Mouse (Mus musculus) CH12.LX (cell line): Measurements from ENCODE around the gene Gmpr2. TPM values are rescaled to one million over a fixed set of nuclear protein-coding genes. Genes with fewer than 3 reads are reported as not detected.

Experiments used
- DNase-seq: peaks from one replicate; pipeline ENCODE4 v3.0.0-alpha.2; 2013; ENCODE audit errors: extremely low read depth
- H3K27ac ChIP-seq: 2 replicates; pipeline ENCODE4 v1.5.1; 2012; ENCODE audit warnings: low read depth, mild to moderate bottlenecking, control low read depth, moderate library complexity; ENCODE audit not compliant: insufficient read depth
- H3K27me3 ChIP-seq: replicated peaks from 2 replicates; pipeline ENCODE3; 2012; ENCODE audit warnings: inconsistent platforms
- H3K36me3 ChIP-seq, 2 experiments: replicated peaks in 1 of 2; 2 replicates each; pipeline versions ENCODE3 to v1.6.1; 2012; ENCODE audit warnings: inconsistent platforms in 1 of 2, low read length in 1 of 2, mild to moderate bottlenecking in 1 of 2, mixed read lengths in 1 of 2, moderate library complexity in 1 of 2; ENCODE audit not compliant: control insufficient read depth in 1 of 2, insufficient read depth in 1 of 2
- H3K4me1 ChIP-seq, 2 experiments: 2 replicates each; pipeline ENCODE4 v1.6.1; 2012; ENCODE audit warnings: inconsistent platforms in 1 of 2, moderate library complexity in 1 of 2; ENCODE audit not compliant: insufficient read depth in 2 of 2, control insufficient read depth in 1 of 2
- H3K4me2 ChIP-seq: 2 replicates; pipeline ENCODE4 v1.6.1; 2012; ENCODE audit warnings: low read depth, mild to moderate bottlenecking, control low read depth; ENCODE audit not compliant: poor library complexity, insufficient read depth, severe bottlenecking
- H3K4me3 ChIP-seq, 3 experiments: fragments of 150-350 bp in 1 of 3; sonication (generic) in 1 of 3; replicated peaks in 1 of 3; 2 replicates each; pipeline versions ENCODE3 to v1.5.1; 2011 to 2012; ENCODE audit warnings: low read depth in 2 of 3, low read length in 2 of 3, mild to moderate bottlenecking in 2 of 3, moderate library complexity in 2 of 3, control low read depth in 1 of 3, improper control_type of control experiment in 1 of 3, inconsistent platforms in 1 of 3, mixed read lengths in 1 of 3; ENCODE audit not compliant: poor library complexity in 1 of 3
- H3K79me2 ChIP-seq: replicated peaks from 2 replicates; pipeline ENCODE4 v1.6.1; 2012; ENCODE audit warnings: mild to moderate bottlenecking, moderate library complexity; ENCODE audit not compliant: control insufficient read depth, poor library complexity, insufficient read depth, severe bottlenecking; ENCODE audit errors: extremely low read depth
- H3K9ac ChIP-seq: 2 replicates; pipeline ENCODE4 v1.6.1; 2012; ENCODE audit warnings: low read depth, mild to moderate bottlenecking, control low read depth, moderate library complexity; ENCODE audit not compliant: insufficient read depth
- H3K9me3 ChIP-seq: replicated peaks from 2 replicates; pipeline ENCODE3; 2012; ENCODE audit warnings: low read length, inconsistent platforms, mixed read lengths
- CHD1 ChIP-seq: IDR thresholded peaks from 2 replicates; pipeline ENCODE4 v1.6.1; 2012; ENCODE audit warnings: low read depth, low read length, improper control_type of control experiment, inconsistent platforms
- CHD2 ChIP-seq: IDR thresholded peaks from 2 replicates; pipeline ENCODE4 v1.6.1; 2011; ENCODE audit warnings: low read length, improper control_type of control experiment
- E2F4 ChIP-seq: IDR thresholded peaks from 2 replicates; pipeline ENCODE4 v1.6.1; 2011; ENCODE audit warnings: low read depth, low read length, improper control_type of control experiment; ENCODE audit not compliant: insufficient replicate concordance
- ETS1 ChIP-seq: conservative IDR thresholded peaks from 2 replicates; pipeline ENCODE4 v1.6.1; 2012; ENCODE audit warnings: low read depth, mild to moderate bottlenecking, inconsistent platforms, low read length, improper control_type of control experiment, moderate library complexity
- JUND ChIP-seq: conservative IDR thresholded peaks from 2 replicates; pipeline ENCODE4 v1.6.1; 2011; ENCODE audit warnings: low read depth, low read length, improper control_type of control experiment
- KAT2A ChIP-seq: IDR thresholded peaks from 2 replicates; pipeline ENCODE4 v1.6.1; 2012; ENCODE audit warnings: low read length, improper control_type of control experiment, inconsistent platforms; ENCODE audit not compliant: insufficient replicate concordance
- MAFK ChIP-seq: IDR thresholded peaks from 2 replicates; pipeline ENCODE4 v1.6.1; 2011; ENCODE audit warnings: low read length, improper control_type of control experiment; ENCODE audit not compliant: insufficient replicate concordance
- MAX ChIP-seq: IDR thresholded peaks from 2 replicates; pipeline ENCODE4 v1.6.1; 2011; ENCODE audit warnings: low read length, improper control_type of control experiment
- MAZ ChIP-seq: IDR thresholded peaks from 2 replicates; pipeline ENCODE4 v1.6.1; 2012; ENCODE audit warnings: low read depth, mild to moderate bottlenecking, inconsistent platforms, low read length, improper control_type of control experiment, moderate library complexity
- MXI1 ChIP-seq: IDR thresholded peaks from 2 replicates; pipeline ENCODE4 v1.6.1; 2011; ENCODE audit warnings: mild to moderate bottlenecking, low read depth, low read length, improper control_type of control experiment
- MYC ChIP-seq: IDR thresholded peaks from 2 replicates; pipeline ENCODE4 v1.6.1; 2011; ENCODE audit warnings: low read depth, mild to moderate bottlenecking, improper control_type of control experiment, low read length
- POLR2A ChIP-seq: IDR thresholded peaks from 2 replicates; pipeline ENCODE4 v1.6.1; 2011; ENCODE audit warnings: low read depth, mild to moderate bottlenecking, improper control_type of control experiment, low read length
- POLR2AphosphoS2 ChIP-seq: IDR thresholded peaks from 2 replicates; pipeline ENCODE4 v1.6.1; 2011; ENCODE audit warnings: low read depth, low read length, improper control_type of control experiment
- RAD21 ChIP-seq: IDR thresholded peaks from 2 replicates; pipeline ENCODE4 v1.6.1; 2011; ENCODE audit warnings: low read depth, mild to moderate bottlenecking, low read length, improper control_type of control experiment, moderate library complexity
- RCOR1 ChIP-seq: conservative IDR thresholded peaks from 2 replicates; pipeline ENCODE4 v1.6.1; 2012; ENCODE audit warnings: low read depth, mild to moderate bottlenecking, inconsistent platforms, low read length, improper control_type of control experiment
- SIN3A ChIP-seq: IDR thresholded peaks from 2 replicates; pipeline ENCODE4 v1.6.1; 2012; ENCODE audit warnings: low read length, improper control_type of control experiment, inconsistent platforms
- SMC3 ChIP-seq: IDR thresholded peaks from 2 replicates; pipeline ENCODE4 v1.6.1; 2011; ENCODE audit warnings: low read depth, low read length, improper control_type of control experiment
- TBP ChIP-seq: conservative IDR thresholded peaks from 2 replicates; pipeline ENCODE4 v1.6.1; 2011; ENCODE audit warnings: low read depth, low read length, improper control_type of control experiment
- TCF12 ChIP-seq: IDR thresholded peaks from 2 replicates; pipeline ENCODE4 v1.6.1; 2014; ENCODE audit warnings: low read depth, mild to moderate bottlenecking, inconsistent platforms, low read length, improper control_type of control experiment
- UBTF ChIP-seq: IDR thresholded peaks from 2 replicates; pipeline ENCODE4 v1.6.1; 2012; ENCODE audit warnings: low read depth, mild to moderate bottlenecking, inconsistent platforms, low read length, improper control_type of control experiment, moderate library complexity
- USF1 ChIP-seq: IDR thresholded peaks from 2 replicates; pipeline ENCODE4 v1.6.1; 2014; ENCODE audit warnings: low read depth, mild to moderate bottlenecking, inconsistent platforms, low read length, improper control_type of control experiment
- USF2 ChIP-seq: conservative IDR thresholded peaks from 2 replicates; pipeline ENCODE4 v1.6.1; 2011; ENCODE audit warnings: low read depth, low read length, improper control_type of control experiment
- ZNF384 ChIP-seq: IDR thresholded peaks from 2 replicates; pipeline ENCODE4 v1.6.1; 2012; ENCODE audit warnings: low read depth, low read length, improper control_type of control experiment, inconsistent platforms
- dilution Hi-C: fragments of 300-500 bp; cut with MboI; formaldehyde crosslinking; loops from 2 replicates; pipeline ENCODE4 v1.14.3; 2020; ENCODE audit warnings: low sequenced_read_pairs; ENCODE audit not compliant: extremely low pct_unique_long_range_greater_than_20kb, extremely low pct_ligation_motif_present
- in situ Hi-C: fragments of 300-500 bp; cut with MboI; formaldehyde crosslinking; loops from 3 replicates; pipeline ENCODE4 v1.14.3; 2019; ENCODE audit warnings: low sequenced_read_pairs, low pct_ligation_motif_present, low pct_unique_long_range_greater_than_20kb, mixed read lengths
- polyA plus RNA-seq: library from polyadenylated mRNA; unstranded; fragments of >175 nt; gene quantifications from 2 replicates; pipeline ENCODE4 v1.2.1, GENCODE M21; 2012; ENCODE audit warnings: low read depth; ENCODE audit not compliant: insufficient read length
- total RNA-seq, 2 experiments: library from RNA; depleted of rRNA; stranded (reverse); fragments of 300-350 nt in 1 of 2; fragments of >200 nt in 1 of 2; gene quantifications; 2 replicates each; pipeline ENCODE4 v1.2.3; 2012 to 2014

The Gmpr2 gene
- total and polyA plus RNA-seq, 3 experiments = 34.7 to 51.3 (median 37.3) TPM

DNA sequence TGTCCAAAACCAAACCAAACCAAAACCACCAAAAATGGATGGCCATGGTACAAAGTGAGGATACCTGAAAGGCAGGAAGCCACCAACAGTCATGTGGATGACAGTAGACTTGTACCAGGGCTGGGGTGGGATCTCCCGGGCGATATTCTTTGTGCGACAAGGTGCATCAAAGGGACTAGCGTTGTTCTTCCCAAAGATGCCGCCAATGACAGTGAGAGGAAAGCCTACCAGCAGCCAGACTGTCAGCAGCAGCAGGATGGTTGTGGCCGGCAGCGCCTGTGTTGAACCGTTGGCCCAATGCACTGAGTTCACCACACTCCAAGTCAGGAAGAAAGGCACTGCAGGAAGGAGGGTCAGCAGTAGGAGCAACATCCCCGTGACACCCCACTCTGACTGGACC is 33.9 kb upstream of the Gmpr2 start, which contains the start of gene Gm49378:
Gene Gm49378, minus strand, starts transcription at position 101 of the 400 bp plus-strand sequence.
- in situ Hi-C loops = no loop called here
- H3K4me1 ChIP-seq = peaks cover 4 to 46% of the 10 kb centered on the region in 2 experiments; a peak in 3 of 4 replicates
- H3K27ac ChIP-seq = no peak within 1 kb of the TSS
- H3K9me3 ChIP-seq = no peaks in the 10 kb centered on the region
- TF ChIP-seq MXI1 (no peak), RAD21 (no peak), TBP (no peak), ZNF384 (no peak), RCOR1 (no peak)
- H3K4me3 ChIP-seq = no peak within 1 kb of the TSS
- DNase-seq = no peak
- peaks cover 50 to 72% of the 10 kb centered on the region in 2 experiments for H3K36me3 ChIP-seq
- H3K9ac ChIP-seq = no peak within 1 kb of the TSS
- H3K27me3 ChIP-seq = no peaks in the 10 kb centered on the region
- H3K4me2 ChIP-seq = no peak within 1 kb of the TSS
- H3K79me2 ChIP-seq = peaks cover 27% of the 10 kb centered on the region
- dilution Hi-C loops = no loop called here

GRCm38 (mm10) chr14:55640816-55641215 is 30.9 kb upstream of the Gmpr2 start:
- Histone ChIP-seq H3K9me3 (no peaks in the 10 kb centered on the region), H3K27ac (no peak overlapping the region), H3K36me3 (peaks cover 36 to 57% of the 10 kb centered on the region in 2 experiments), H3K9ac (no peak overlapping the region), H3K79me2 (peaks cover 38% of the 10 kb centered on the region), H3K4me1 (peaks cover 4 to 44% of the 10 kb centered on the region in 2 experiments; a peak in 2 of 4 replicates), H3K4me3 (no peak overlapping the region), H3K4me2 (no peak overlapping the region), H3K27me3 (no peaks in the 10 kb centered on the region)
- in situ Hi-C loops = no loop called here
- TF ChIP-seq MAX (no peak), USF1 (no peak)
- dilution Hi-C loops = no loop called here
- DNase-seq = no peak

GRCm38 (mm10) chr14:55641291-55641690 is 30.4 kb upstream of the Gmpr2 start:
- Histone ChIP-seq H3K4me1 (peaks cover 4 to 45% of the 10 kb centered on the region in 2 experiments; a peak in 2 of 4 replicates), H3K36me3 (peaks cover 36 to 58% of the 10 kb centered on the region in 2 experiments)
- in situ Hi-C loops = no loop called here

More at GRCm38 (mm10) chr14:55641291-55641690, 30.4 kb upstream of the Gmpr2 start:
- Histone ChIP-seq H3K9ac (no peak overlapping the region), H3K27ac (no peak overlapping the region), H3K4me3 (no peak overlapping the region), H3K79me2 (peaks cover 38% of the 10 kb centered on the region), H3K4me2 (no peak overlapping the region), H3K9me3 (no peaks in the 10 kb centered on the region), H3K27me3 (no peaks in the 10 kb centered on the region)
- dilution Hi-C loops = no loop called here
- TF ChIP-seq MAX = no peak
- TF ChIP-seq MYC = no peak
- no peak for TF ChIP-seq CHD1
- TF ChIP-seq USF2 = no peak
- no peak for TF ChIP-seq CHD2
- TF ChIP-seq UBTF = no peak
- TF ChIP-seq E2F4 = no peak
- TF ChIP-seq JUND = no peak
- no peak for TF ChIP-seq SMC3
- no peak for TF ChIP-seq MAFK
- no peak for TF ChIP-seq MAZ
- TF ChIP-seq POLR2A = no peak
- TF ChIP-seq KAT2A = no peak
- TF ChIP-seq POLR2AphosphoS2 = no peak
- no peak for TF ChIP-seq SIN3A
- TF ChIP-seq TCF12 = no peak
- no peak for TF ChIP-seq ZNF384
- TF ChIP-seq ETS1 = no peak
- no peak for DNase-seq
